Mouse (Mus musculus) cerebellum, adult 8-10 months (tissue): ENCODE data around the gene Pigyl.
A peak's percentile ranks its signal among the peaks of the same experiment; 100 is the strongest.

ENCODE experiments used
- DNase-seq: peaks from one replicate; pipeline ENCODE4 v3.0.0; 2022

Gene Pigyl

DNA sequence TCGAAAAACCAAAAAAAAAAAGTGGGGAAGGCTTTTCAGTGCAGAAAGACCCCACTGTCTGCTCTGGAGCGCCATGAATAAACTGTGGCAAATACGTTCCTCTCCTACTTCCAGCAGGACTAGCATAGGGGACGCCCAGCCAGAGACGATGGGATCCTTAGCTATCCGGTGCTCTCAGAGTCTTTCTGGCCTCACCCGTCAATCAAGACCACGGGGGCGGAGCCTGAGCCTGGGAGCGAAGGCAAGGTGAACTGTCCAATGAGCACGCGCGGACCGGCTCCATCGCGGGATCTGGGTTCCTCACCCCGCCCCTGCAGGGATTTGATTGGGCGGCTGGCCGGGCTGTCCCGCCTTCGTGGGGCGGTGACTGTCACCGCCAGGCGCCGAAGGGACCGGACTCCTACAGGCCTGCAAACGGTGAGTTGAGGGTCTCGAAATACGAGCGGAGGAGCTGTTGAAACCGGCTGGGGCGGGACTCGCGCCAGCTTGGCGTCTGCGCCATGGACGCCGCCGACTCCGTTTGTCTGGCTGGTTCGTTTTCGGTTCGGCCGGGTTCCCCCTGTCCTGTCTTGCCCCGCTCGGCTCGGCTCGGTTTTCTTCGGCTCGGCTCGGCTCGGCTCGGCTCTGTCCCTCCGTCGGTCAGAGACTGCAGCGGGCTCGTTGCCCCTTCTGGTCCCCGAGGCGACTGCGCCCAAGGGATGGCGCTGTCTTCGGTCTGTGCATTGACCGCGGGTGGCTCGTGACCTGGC, at the start of gene Pigyl:
Gene Pigyl (plus strand): TSS at position 350 of the 749 bp plus-strand sequence.
- peak; percentile 99 for DNase-seq

DNA sequence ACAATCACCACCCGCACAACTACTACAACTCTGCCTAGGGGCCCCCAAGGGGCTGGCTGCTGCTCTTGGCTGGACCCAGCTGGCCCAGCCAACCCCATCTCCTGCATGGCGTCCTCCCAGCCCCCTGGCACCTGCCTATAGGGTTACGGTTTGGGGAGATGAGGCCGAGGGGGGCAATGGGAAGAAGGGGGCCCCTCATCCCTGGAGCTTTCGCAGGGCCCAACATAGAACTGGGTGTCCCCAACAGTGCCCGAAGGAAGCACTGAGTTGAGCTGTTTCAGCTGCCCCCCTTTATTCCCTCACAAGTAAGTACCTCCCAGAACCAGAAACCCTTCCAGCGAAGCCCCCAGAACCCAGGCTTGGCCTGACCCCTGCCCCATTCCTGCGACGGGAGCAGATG, 48.5 kb upstream of the Pigyl start:
- no peak for DNase-seq

DNA sequence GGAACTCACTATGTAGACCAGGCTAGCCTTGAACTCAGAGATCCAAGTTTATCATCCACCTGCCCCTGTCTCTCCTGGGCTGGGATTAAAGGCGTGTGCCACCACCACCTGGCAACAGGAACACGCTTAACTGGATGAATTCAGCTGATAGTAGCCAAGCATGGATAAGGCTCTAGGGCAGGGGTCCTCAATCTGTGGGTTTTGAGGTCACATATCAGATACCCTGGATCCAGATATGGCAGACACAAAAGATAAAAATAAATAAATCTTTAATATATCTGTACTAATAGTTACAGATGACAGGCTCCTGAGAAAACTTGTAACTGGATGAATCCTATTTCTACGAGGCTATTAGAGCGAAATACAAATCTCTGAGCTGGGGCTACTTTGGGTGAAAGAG, 41.0 kb upstream of the Pigyl start:
- no peak for DNase-seq

DNA sequence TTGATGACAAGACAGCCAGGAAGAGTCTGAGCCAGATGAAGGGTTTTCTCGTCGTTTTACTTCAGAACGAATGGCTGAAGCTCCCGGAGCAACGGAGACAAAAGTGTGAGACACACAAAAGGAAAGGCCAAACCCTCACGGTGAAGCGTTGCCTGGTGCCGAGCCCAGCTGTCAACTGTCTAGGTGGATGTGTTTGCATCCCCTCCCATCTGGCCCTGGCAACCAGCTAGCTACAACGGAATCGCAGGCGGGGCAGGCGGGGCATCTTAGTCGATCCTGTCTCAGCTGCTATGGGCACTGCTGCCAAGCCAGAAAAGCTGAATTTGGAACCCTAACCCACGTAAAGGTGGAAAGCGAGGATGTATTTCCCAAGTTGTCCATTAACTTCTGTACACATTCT, 40.6 kb upstream of the Pigyl start:
- no peak for DNase-seq

DNA sequence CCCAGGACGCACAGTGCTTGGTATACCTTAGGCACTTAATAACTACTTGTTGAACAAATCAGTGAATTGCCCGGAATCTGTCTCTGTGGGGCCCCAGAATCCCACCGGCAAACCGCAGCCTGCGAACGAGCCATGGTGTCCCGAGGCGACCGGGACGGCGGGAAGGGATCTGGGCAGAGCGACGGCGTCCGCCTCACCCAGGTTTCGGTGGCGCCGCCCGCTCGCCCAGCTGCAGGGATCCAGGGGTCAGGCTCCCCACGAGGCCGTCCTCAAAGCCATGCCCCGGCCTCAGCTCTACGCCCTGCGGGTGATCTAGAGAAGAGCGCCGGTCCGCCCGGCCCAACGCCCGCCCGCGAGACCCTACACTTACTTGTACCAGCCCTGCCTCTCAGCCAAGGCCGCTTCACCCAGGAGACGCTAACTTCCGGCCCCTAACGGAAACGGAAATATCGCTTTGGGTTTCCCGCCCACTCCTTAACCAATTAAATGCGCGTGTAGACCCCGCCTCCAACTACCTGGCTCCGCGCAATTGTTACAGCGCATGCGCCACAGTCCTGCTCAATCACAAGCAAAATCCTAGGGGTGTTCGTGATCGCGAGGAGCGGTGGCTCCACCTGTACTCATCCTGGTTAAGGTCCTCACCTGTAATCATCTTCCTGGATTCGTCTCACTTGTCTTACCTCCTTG, 39.8 kb upstream of the Pigyl start, which contains the start of gene Elof1:
Gene Elof1 (minus strand): TSS at position 433 of the 687 bp plus-strand sequence.
- DNase-seq = peak; percentile 95

DNA sequence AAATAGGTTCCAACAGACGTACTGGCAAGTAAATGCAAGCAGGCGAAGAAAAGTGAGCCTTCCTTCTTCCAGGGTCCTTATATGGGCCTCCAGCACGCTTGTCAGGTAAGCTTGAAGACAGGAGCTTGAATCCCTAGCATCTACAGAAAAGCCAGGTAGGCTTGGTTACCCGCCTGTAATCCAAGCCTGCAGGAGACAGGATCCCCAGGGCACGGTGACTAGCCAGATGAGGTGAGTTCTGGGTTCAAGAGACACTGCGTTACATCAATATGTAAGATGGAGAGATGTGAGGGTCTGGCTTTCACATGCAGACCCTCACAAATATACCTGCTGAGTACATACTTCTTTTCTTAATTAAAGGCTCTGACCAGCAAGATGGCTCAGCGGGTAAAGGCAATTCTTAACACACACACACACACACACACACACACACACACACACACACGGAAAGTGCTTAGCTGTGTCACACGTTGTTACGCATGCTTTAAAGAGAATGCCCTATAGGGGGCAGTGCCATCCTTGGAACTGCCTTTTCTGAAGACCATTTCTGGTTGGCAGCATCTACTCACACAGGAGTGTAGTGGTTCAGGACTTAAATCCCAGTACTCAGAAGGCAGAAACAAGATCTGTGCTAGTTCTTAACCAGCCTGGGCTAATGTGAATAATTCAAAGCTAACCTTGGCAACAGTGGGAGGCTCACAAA, 38.7 kb upstream of the Pigyl start:
- DNase-seq = peak; percentile 68

DNA sequence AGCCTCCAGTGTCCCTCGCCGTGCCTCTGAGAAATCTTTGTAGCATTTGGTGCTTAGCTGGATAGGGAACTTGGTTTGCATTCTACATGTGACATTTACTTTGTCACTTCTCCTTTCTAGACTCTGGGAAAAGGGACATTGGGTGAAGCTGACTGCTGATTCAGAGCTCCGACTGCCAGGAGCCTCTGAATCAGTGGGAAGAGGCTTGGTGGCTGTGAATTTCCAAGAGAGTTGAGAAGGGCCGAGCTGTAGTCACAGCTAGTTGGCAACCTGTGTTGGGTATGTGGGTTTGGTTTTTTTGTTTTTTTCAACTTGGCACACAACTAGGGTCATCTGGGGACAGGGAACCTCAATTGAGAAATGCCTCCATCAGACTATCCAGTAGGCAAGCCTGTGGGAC, 37.1 kb upstream of the Pigyl start:
- DNase-seq = no peak

DNA sequence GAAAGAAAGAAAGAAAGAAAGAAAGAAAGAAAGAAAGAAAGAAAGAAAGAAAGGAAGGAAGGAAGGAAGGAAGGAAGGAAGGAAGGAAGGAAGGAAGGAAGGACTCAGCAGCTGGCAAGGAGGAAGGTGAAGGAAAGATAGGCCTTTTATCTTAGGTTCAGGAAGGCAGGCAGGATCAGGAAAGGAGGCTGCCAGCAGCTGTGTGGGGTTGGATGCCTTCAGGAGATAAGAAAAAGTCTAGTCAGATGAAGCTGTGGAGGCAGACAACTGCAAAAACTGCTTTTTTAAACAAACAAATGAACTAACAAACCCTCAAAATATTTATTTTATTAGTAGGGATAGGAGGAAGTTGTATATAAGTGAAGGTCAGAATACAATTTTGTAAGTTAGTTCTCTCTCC, 35.1 kb upstream of the Pigyl start:
- no peak for DNase-seq

DNA sequence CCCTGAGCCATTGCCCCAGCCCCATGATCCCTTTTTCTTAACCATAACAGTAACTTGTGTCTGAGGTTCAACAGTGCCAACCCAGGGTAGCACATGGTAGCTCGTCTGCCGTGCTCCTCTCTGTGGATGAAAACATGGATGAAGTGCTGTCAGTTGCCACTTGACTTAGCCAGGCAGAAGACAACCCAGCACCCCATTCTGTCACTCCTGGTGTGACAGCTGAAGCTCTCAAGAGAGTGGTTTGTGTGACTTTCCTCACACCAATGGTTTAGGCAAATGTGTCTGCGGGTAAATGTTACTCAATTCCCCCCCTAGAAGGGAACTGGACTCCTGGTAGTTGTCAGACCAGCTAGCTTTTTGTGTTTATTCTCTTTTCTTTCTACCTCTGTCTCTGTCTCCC, 34.6 kb upstream of the Pigyl start:
- DNase-seq = no peak

DNA sequence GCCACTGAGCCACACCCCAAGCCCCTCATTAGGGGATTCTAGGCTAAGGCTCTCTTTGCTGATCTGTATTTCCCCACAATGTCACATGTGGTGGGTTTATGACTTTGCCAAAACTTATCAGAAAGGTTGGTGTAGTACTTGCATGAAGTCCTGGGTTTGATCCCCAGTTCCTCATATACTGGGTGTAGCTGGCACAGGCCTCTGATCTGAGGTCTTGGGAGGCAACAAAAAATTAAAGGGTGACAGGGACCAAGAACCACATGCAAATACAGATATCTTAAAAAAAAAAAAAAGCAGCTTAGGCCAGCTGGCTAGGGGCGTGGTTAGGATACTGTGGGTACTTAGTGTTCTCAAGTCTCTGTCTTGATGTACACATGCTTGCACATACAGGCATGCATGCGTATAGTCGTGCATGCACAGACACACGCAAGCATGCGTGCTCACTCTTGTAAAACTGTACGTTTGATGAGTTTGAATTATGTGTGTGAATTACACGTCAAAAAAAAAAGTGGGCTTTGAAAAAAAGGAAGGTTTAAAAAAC, 33.5 kb upstream of the Pigyl start:
- DNase-seq = no peak

DNA sequence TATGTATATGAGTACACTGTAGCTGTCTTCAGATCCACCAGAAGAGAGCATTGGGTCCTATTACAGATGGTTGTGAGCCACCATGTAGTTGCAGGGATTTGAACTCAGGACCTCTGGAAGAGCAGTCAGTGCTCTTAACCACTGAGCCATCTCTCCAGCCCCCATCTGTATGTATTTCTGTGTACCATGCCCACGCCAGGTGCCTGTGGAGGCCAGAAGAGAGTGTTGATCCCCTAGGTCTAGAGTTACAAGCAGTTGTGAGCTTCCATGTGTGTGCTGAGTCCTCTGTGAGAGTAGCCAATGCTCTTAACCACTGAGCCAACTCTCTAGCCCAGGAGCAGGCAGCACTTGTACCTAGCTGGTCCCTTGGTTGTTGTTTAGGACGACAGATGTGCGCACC, 32.5 kb upstream of the Pigyl start:
- no peak for DNase-seq

DNA sequence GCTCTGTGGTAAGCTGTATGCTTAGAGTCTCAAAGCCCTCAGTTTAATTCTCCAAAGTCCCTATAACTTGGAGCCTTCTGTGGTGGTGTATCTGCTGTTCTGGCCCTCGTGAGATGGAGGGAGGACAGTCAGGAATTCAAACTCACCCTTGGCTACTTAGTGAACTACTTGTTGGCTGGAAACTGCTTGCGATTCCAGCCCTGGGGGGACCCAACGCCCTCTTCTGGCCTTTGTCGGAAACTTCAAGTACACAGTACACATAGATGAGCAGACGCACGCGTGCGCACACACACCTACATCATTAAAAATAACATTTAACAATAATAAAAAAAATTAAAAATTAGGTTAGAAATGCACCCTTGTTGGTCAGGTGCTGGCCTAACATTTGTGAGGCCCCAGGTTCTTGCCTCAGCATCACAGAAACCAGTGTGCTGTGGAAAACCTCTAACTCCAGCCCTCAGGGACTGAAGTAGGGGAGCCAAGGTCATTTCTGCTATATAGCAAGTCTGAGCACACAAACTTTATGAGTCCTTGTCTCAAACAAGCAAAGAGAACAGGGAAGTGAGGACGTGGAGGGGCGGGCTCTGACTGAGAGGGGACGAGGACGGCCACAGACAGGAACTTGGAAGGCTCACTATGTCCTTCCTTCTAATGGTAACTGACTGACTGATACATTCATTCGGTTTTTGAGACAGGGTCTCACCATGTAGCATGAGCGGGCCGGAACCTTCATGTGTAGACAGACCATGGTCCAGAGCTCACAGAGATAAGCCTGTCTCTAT, 31.2 kb upstream of the Pigyl start:
- DNase-seq = no peak

DNA sequence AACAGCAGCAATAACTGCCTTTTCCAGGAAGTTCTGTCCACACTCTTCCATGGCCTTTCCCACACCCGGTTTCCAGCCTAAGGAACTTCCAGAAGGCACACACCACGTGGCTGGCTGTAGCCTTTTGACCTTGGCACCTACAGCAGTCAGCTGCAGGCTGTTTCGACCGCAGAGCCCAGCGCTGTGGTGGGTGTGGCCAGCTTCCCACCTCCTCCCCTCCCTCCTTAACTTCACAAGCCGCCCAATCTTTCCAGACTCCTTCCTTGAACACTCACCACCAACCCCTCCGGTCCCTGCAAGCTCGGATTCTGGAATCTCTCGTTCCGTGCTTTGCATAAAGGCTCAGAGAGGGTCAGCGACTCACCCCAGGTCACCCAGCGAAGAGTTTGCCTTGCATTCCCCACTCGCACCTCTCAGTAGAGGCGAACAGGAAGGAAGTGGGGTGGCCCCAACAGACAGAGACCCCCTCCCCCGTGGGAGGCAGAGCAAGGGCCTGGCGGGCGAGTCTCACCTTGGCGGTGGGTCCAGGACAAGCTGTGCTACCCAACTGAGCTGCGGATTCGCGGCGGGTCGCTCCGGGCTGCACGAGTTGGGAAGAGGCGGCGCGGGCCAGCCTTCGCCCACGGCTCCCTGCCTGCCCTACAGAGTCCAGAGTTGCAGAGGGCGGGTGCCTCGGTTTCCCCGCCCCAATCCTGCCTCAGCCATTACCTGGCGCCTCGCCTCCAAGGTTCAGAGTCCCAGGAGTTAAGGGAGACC, 25.2 kb upstream of the Pigyl start:
- no peak for DNase-seq

DNA sequence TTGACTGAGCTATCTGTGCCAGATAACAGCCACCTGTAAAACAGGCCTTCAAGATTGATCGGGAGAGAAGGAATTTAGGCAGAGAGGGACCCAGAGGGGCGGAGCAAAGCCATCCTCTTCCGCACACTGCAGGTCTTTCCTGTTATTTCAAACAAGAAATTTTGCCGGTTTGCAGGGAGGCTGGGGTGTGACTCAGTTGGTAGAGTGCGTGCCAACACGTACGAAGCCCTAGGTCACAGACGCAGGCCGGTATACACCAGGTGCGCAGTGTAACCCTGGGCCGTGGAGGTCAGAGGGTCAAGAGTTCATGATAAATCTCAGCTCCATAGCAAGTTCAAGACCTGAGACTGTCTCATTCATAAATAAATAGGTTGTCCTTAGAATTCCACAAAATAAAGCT, 24.4 kb upstream of the Pigyl start:
- DNase-seq = no peak

DNA sequence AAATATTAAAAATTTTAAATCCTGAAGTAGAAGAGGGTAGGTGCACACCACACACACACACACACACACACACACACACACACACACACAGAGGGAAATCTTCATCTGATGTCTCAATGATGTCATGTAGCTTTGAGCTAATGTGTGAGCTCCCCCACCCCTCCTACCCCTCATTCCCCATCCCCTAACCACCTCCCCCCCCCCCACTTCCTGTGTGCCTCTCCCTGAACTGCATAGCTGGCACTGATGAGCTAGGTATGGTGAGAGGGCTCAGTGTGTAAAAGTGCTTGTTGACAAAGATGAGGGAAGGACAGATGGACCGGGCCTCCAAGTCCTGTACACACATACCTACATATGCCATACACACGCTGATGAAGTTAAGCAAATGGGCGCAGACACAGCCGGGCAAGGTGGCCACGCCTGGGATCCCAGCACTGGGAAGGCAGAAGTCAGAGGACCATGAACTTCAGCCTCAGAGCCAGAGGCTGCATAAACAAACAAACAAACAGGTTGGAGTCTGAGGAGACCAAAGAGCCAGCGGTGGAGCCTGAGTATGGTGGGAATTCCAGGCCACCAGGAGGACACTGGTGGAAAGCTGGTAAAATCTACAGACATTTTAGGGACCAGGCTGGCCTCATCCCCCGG, 22.3 kb upstream of the Pigyl start:
- no peak for DNase-seq

DNA sequence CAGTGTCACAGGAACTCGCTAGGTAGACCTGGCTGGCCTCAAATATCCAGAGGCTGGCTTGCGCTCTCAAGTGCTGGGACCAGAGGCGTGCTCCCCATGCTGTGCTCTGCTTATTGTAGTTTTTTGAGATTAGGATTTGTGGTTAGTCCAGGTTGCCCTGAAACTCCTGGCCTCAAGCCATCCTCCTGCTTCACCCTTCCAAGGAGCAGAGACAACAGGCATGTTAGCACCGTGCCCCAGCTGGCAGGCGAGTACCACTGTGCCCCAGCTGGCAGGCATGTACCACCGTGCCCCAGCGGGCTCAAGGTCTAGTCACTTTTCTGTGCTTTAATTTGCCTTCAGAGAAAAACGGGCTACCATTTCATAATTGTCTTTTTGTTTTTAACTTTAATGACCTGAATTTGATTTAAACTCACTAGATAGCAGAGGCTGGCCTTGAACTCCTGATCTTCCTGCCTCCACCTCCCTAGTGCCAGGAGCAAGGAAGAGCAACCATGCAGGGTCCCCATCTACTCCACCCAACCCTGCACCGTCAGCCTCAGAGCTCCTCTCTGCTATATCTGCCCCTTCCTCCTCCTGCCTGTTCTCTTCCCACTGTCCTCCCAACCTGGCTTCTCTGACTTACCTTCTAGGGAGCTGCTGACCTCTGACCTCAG, 21.5 kb upstream of the Pigyl start:
- DNase-seq = no peak

DNA sequence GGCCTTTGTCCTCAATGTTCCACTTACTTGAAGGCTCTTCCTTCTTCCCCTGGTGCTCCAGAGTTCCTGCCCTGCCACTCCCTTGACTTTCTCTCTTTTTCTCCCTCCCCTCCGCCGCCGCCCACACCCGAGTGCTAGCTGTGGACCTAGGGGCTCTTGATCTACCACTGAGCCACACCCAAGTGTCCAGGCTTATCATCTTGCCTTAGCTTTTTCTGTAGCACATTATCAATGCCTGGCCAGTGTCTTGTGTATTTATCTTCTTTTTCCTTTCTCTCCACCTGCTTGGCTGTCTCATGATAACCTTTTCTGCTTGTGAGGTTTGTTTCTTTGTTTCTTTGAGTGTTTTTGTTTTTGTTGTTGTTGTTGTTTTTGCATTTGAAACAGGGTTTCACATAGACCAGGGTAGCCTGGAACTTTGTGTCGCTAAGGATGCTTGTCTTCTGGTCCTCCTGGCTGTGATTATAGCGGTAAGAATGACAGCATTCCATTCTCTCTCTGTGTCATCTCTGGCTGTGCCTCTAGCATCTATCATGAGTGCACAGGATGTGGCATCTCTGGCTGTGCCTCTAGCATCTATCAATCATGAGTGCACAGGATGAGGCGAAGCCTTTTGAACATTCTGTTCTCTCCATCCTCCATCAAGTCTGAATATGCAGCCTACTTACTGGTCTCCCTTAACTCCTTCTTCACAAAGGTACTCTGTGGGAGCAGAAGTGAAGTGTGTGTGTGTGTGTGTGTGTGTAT, 20.8 kb upstream of the Pigyl start, which contains the start of gene Acp5:
Gene Acp5 (minus strand): TSS at position 68 of the 747 bp plus-strand sequence.
- no peak for DNase-seq

DNA sequence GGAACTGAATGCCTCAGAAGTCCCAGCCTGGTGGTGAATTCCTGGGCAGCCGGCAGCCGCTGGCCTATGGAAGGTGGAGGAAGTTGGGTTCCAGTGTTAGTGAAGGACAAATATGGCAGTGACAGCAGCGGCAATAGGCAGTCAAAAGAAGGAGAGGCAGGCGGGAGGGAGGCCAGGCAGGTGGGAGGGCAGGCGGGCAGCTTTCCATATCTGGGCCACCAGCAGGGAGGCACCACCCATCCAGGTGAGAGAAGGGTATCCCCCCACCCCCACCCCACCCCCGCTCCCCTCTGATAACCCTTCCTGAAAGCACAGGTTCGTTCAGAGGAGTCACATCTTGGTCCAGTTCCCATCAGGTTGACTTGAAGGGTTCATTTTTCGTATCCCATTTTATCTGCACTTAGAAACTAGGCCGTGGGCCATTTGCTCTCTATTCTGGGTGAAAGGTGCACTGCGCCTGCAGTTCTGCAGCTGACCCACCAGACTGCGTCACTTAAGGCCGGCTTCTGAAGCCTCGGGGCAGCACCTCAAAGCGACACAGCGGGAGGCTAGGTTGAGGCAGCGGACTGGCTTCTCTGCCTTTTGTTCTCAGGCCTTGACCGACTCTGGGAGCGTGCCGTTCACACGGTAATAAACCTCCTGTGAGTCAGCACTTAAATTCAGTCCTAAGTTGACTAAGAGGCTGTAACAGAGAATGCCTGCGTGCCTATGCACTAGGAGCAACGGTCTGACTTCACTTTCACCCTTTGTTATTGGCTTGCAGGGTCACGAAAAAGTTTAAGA, 19.7 kb upstream of the Pigyl start:
- DNase-seq = no peak

DNA sequence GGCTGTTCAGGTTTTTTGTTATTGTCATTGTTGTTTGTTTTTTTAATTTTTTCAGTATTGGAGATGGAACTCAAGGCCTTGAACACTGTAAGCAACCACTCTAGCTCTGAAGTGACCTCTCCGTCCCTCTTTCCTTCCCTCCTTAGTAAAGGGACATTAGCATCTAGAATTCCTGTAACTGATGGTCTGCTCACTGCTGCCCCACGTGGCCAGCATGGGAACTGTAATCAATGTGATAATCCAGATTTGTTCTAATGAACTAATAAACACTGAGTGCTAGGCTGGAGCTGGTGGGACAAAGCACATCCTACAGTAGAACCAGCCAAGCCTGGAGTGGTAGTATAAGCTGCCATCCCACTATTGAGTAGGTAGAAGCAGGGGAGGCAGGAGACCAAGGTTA, 18.2 kb upstream of the Pigyl start:
- peak; percentile 52 for DNase-seq
